Mouse (Mus musculus): ENCODE data around the gene Lrrc63.

DNA sequence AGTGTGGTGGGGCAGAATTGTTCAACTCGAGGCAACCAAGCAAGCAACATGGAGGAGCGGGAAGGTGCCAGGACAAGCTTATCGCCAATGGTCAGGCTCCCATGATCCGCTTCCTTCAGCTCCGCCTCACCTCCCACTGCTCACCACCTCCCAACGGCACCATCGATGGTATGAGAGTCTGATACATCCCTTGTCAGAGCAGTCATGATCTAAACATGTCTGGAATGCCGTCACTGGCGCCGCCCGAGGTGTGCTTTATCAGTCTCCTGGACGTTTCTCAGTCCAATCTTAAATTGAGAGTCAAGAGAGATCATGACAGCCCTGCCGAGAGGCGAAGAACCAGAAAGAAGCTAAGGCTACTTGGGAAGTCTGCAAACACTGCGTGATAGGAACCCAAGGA, 59.6 kb downstream of the Lrrc63 start:
- TF ChIP-seq CTCF (IDR thresholded peaks at IDR 0.05; ENCODE audit: borderline replicate concordance, control insufficient read depth, extremely low read depth, insufficient read depth, low read length, poor library complexity) = no peak
- no peak for TF ChIP-seq POLR2A (IDR thresholded peaks at IDR 0.05; ENCODE audit: control insufficient read depth, extremely low read depth, insufficient read depth, low read length, poor library complexity)

Measured in thymus, adult 2 months (tissue).